Comparison of ENCODE assay signal across 19 mouse cellular contexts in the genomic region with DNA sequence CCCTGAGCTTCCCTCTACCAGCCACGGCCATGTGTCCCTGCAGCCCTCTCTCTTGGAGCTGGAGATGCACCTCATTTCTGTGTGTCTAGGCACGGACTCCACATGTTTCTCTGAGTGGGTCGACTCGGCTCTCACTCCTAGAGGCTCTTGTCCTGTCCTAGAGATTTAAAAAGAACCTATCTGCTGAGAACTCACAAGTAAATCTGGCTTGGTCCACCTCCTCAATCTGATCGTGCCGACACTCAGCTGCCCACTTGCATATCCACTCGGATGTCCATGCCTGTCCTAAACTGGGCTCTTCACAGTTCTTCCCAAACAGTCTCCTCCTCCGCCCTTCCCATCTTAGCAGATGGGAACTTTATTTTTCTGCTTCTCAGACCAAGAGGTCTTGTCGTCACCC.
A peak's percentile ranks its signal among the peaks of the same experiment; 100 is the strongest.
DNase-seq lines count a peak whose midpoint lies in the region; ATAC-seq lines count a peak whose summit lies in the region.
"Had no signal": no experiment of that assay in that cellular context is flagged by ENCODE, and none has a peak within 500 bp of the region (broad histone marks: within the 10 kb centered on the region; RNA-seq: fewer than 3 reads in every experiment).

No protein-coding gene starts in this region.

- intact Hi-C loops in left cerebral cortex, postnatal 4 days (cut with DNase I): no loop called here

- DNase-seq in frontal cortex, postnatal 14 days (ENCODE audit: low spot score in 2 of 2): no peak
- DNase-seq in left cerebral cortex, adult 11 months (ENCODE audit: low spot score): peak; percentile 27
- DNase-seq in left cerebral cortex, postnatal 4 days: no peak
- peak; percentile 67 for DNase-seq in right cerebral cortex, adult 18-20 months
- DNase-seq in right cerebral cortex, postnatal 14 days: no peak
- peak; percentile 82 for DNase-seq in telencephalon, adult 2 months (ENCODE audit: low read depth, low spot score)
- no peak for DNase-seq in urinary bladder, adult 18-20 months (ENCODE audit: low spot score in 2 of 2)
- DNase-seq: adrenal gland, adult 8-10 months; adrenal gland, postnatal 36 days; cerebellum, adult 11 months; cerebellum, adult 2 months; cerebellum, adult 9-11 months; cerebellum, postnatal 25 days; forebrain, postnatal 0 days; gastrocnemius, postnatal 25 days; heart, adult 2 months had no signal

- ATAC-seq in frontal cortex, adult (ENCODE audit: low TSS enrichment): peak; percentile 82
- ATAC-seq: activated CD4-positive, CD25-positive, alpha-beta regulatory T cell, adult 4 months; forebrain, embryonic 14.5 days; forebrain, postnatal 0 days had no signal

Comparison
In these comparisons a context has a peak if more than half of its experiments do, and no peak if none do; other contexts are left out.
1. DNase-seq: peak in left cerebral cortex, adult 11 months (single experiment), right cerebral cortex, adult 18-20 months (single experiment) and telencephalon, adult 2 months (single experiment); none in frontal cortex, postnatal 14 days (0 of 2), left cerebral cortex, postnatal 4 days (single experiment), right cerebral cortex, postnatal 14 days (single experiment) and urinary bladder, adult 18-20 months (0 of 2).